Comparison of ENCODE assay signal across 1 mouse cellular context in genomic region chr12:32819823-32820605, GRCm38 (mm10).
TF ChIP-seq lines count a peak whose summit lies in the region.

No protein-coding gene starts in this region.

TF ChIP-seq in MEL, 35 proteins besides CTCF, POLR2A, EP300 and RAD21 (continued from another document):
- peak; percentile 58; the same call in 1 of the 2 replicates for TF ChIP-seq POLR2AphosphoS2 (IDR thresholded peaks at IDR 0.05; ENCODE audit: low read length)
- no peak for TF ChIP-seq CHD1 (IDR thresholded peaks at IDR 0.05; ENCODE audit: low read depth, low read length)
- no peak for TF ChIP-seq UBTF (IDR thresholded peaks at IDR 0.05; ENCODE audit: borderline replicate concordance, insufficient read depth, low read depth, low read length)
- no peak for TF ChIP-seq ZMIZ1 (IDR thresholded peaks at IDR 0.05; ENCODE audit: low read depth, low read length)
- peak; percentile 90 for TF ChIP-seq MAZ (IDR thresholded peaks at IDR 0.05; ENCODE audit: low read depth, low read length)
